Mouse (Mus musculus) frontal cortex, postnatal 10 days (tissue): ENCODE results near the gene Llcfc1.

Experiments
- DNase-seq, 2 experiments: peaks; one replicate each; pipeline ENCODE4 v3.0.0; 2022; ENCODE audit warnings: low spot score in 2 of 2, mixed read lengths in 1 of 2

Llcfc1 gene

GRCm38 (mm10) chr6:41684131-41684530, at the start of gene Llcfc1:
Gene Llcfc1 (plus strand): TSS chr6:41684431.
- DNase-seq = no peak

DNA sequence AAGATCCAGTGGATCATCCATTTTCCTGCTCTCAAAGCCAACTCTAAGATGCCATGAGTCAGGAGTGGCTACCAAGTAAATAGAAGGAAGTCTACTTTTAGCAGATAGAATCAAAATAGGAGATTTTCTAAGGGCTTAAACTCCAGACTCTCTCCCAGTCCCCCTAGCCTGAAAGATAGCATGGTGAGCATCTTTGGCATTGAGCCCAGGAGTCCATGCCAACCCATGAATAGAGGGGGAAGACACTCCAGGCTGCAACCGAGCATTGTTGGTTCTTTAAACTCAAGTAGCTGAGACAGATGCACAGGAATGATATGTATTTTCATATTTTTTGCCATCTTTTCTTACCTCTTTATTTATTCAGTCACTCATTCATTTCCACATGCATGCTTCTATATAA, 49.0 kb upstream of the Llcfc1 start:
- no peak for DNase-seq

DNA sequence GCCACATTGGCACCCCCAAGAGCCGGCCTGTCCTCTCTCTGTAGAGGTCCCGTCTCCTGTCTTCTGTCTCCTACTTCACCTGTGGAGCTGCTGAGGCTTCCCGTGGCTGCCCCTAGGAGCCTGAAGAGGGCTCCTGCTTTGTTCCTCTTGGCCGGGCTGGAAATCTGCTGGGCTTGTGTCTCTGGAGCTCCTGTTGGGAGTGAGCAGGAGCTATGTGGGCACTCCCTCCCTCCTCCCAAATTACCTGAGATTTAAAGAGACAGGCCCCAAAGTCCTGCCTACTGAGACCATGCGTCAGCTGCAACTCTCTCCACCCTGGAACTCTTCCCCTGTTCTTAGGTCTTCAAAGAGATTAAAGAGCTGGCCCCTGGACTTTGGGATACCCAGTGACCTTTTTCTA, 48.1 kb upstream of the Llcfc1 start, which contains the start of gene Trpv6:
Trpv6 (minus strand) TSS at position 228 of the 400 bp plus-strand sequence.
- DNase-seq = no peak

DNA sequence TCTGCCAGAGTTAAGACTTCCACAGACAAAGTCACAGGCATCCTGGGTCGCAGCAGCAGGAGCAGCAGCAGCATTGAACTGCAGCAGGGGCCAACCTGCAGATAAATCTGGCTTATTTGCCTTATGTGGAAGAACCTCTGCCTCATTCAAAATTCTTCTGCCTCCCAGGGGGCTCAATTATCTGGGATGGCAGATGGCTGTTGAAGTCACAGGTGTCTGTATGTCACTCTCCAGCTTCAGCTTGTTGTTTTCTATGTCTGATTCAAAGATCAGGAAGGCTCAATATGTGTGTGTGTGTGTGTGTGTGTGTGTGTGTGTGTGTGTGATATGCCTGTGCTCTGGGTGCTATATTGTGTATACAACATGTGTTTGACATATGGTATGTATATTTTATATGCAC, 46.8 kb upstream of the Llcfc1 start:
- no peak for DNase-seq

GRCm38 (mm10) chr6:41637927-41638506, 46.2 kb upstream of the Llcfc1 start:
- no peak for DNase-seq

- DNase-seq = no peak
Observed at GRCm38 (mm10) chr6:41640449-41640848, 43.8 kb upstream of the Llcfc1 start.

DNA sequence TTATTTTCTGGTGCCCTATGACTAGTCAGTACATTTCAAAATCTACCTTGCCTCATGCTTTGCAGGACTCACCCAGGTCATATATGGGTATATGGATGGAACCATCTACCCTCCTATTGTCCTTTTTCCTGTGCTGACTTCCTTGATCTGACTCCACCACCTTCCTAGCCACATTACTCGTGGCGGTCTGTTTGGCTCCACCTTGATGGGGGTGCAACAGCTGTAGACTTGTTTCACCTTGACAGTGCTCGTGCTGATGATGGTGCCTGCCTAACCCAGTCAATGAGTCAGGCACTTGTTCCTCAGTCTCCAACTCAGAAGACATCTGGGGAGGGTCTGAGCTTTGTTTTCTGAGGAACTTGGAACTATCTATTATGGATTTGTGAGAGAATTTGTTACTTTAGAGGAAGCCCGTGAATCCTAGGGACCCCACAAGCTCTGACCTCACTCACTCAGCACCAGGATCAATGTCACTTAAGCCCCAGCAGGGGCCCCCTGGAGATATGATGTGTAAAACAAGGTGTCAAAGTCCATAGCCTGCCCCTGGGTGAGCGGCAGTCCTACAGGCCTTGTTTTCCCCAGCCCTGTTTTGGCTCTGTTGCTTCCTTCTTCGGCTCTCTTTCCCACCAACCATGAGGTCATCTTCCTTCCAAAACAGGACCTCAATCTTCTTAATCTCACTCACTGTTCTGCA, 42.9 kb upstream of the Llcfc1 start:
- no peak for DNase-seq

- DNase-seq = no peak
Observed at GRCm38 (mm10) chr6:41642765-41643164, 41.5 kb upstream of the Llcfc1 start.

DNA sequence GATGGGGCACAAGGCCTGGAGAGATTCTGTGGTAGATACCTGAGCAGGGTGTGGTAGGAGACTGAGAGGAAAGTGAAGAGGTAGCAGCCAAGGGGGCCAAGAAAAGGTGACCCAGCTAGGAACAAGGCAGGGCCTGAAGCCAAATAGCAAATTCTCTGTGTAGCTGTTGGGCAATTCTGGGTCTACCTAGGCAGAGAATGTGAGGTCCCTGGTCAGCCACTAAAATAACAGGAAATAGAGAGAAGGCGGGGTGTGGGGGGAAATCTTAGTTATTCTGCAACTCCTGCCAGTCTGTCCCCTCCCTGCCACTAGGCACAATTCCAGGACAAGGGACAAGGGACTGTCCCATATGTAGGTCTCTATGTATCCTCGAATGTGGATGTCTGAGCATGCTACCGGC, 41.0 kb upstream of the Llcfc1 start:
- DNase-seq = no peak

DNA sequence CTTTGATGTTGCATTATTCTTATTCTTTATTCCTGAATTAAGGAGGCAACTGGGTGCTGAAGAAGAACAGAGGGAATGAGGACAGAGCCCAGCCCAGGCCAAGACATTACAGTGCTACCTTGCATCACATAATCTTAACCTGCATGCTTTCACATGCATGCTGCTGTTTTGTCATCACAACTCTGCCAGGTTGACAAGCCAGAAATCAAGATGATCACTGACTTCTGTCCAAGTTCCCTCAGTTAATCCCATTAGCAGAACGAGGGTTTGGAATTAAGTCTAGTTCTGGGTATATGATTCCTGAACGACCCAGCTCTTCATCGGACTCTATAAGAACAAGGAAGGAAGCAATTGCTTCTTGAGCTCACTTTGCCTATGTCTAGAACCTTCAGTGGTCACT, 38.0 kb upstream of the Llcfc1 start:
- DNase-seq = no peak

DNA sequence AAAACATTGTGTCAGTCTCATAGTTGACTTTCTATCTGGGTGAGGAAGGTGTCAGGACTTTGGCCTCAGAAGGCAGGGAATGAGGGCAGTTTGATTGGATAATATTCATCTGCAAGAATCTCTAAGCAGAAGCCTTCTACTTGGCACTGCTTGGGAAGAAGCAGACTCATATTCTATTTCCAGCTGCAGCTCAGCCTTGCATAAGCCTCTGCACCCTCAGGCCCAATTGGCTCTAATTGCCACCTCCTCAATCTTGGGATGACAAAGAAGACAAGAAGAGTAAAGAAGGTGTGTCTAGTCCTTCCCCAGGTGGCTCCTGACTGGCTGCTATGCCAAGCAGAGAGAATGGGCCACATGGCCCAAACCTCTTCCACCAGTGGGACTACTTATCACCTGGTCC, 37.6 kb upstream of the Llcfc1 start:
- no peak for DNase-seq

DNA sequence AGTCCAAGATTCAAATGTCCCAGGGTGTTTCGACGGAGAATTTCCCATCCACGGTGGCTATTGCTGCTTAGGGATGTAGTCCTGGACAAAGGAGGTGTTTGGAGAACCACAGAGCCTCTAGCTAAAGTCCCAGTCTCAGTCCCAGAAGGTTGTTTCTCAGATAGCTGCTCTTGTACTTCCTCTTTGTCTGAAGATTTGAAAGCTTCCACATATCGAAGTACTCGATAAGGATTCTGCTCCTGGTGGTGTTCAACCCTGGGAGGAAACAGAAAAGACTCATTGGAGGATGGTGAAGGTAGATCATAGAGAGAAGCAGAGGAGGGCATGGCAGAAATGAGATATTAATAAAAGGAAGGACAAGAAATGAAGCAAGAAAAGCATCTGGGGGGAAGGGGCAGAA, 31.1 kb upstream of the Llcfc1 start:
- no peak for DNase-seq

- no peak for DNase-seq
Observed at GRCm38 (mm10) chr6:41654648-41655047, 29.6 kb upstream of the Llcfc1 start.

DNA sequence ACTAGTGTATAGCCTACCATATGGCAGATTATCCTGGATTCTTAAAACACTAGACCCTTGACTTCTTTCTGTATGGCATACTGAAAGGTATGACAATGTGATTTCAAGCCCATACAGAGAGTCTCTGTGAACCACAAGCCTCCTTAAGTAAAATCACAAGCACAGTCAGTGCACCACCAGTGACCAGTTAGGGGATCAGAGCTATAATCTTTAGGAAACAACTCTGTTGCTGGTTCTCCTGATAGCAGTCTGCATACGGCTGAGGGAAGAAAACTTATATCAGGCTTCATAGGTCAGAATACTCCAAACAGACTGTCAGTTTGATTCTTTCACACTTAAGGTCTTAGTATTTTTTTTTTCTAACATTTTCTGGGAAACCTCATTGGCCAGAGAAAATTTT, 25.7 kb upstream of the Llcfc1 start:
- no peak for DNase-seq

GRCm38 (mm10) chr6:41662320-41662719, 21.9 kb upstream of the Llcfc1 start:
- no peak for DNase-seq

GRCm38 (mm10) chr6:41676530-41676929, 7.7 kb upstream of the Llcfc1 start:
- DNase-seq = no peak

DNA sequence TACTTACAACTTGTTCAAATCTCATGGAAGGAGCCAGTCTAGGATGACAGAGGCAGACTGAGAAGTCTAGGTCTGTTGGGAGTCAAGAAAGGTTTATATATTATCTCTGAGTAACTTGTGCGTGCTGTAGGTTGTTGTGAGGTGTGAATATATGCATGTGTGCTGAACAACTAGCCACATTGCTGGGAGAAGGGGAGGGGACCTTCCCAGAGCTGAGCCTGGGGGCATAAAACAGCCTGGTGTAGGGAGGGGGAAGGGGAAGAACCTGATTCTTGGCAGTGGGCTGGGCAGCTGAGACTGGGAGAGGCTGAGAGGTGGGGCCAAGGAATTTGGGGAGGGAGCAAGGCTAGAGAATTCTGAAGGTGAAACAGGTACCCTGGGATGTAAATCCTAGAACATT, 3.6 kb upstream of the Llcfc1 start, which contains the start of gene Trpv5:
Trpv5 (minus strand) TSS at position 101 of the 400 bp plus-strand sequence.
- DNase-seq = no peak

GRCm38 (mm10) chr6:41681656-41682055, 2.6 kb upstream of the Llcfc1 start:
- no peak for DNase-seq

DNA sequence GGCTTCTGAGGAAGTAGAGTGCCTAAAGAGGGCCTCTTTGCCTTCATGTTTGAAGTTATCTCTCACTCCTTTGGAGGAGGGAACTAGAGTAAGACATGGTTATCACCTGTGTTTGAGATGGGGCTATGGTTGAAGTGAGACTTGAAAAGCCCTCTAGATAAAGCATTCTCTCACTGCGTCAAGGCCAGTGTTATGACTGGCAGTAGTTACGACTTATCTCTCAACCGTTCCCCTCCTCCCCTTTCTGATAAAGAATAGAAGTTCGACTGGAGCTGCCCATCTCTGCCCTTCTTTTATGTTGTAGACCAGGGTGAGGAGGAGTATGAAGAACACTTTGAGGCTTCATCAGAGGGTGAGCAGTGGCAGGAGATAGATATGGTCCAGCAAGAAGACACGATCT, 680 bp downstream of the Llcfc1 start:
- DNase-seq = no peak

DNA sequence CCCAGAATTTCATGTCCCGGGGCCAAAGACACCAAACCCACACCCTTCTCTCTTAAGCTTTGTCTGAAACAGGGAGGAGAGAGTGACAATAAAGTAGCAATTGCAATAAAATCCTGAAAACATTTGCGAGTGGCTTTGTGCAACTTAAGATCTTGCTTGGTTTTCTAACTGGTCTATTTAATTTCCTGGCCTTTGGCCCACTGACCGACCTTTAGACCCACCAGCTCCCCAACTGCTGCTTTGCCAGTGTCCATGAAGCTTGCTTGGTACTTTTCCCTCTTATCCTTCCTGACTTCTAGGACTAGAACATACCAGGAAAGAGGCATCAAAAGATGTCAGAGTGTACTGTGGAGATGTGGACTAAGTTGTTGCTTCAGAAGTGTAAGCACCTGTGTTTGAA, 1.4 kb downstream of the Llcfc1 start:
- no peak for DNase-seq

DNA sequence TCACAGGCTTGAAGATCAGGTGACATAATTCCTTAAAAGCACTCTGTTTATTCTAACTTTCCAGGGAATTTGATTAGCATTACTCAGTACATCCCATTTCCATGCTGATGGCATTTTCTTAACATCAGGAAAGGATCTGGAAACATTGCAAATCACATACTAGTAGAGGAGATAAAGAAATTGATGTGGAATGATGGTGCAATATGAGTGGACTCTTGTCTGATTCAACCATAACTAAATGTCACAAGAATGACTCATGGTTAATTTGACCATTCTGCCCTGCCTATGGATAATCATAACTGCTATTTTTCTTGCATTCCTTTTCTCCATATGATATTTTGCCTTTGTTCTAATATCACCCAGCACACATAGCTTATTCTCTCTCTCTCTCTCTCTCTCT, 8.0 kb downstream of the Llcfc1 start:
- no peak for DNase-seq

- DNase-seq = no peak
Observed at GRCm38 (mm10) chr6:41694407-41694806, 10.2 kb downstream of the Llcfc1 start.

DNA sequence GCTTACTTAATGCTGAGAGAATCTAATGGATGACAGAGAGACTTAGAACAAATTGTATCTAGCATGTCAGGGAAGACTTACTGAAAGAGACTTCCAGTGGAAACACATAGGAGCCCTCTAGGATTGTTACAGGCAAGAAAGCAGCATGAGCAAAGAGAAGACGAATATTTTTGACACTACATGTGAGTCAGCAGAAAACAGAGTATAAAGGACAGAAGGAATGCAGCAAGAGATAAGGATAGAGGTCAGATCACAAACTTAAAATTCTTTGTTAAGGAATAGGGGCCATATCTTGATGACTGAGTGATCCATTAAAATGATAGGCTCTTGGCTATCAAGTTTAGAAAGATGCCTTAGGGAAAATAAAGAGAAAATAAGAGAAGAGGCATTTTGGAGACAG, 17.0 kb downstream of the Llcfc1 start:
- DNase-seq = no peak

GRCm38 (mm10) chr6:41702928-41703327, 18.7 kb downstream of the Llcfc1 start:
- no peak for DNase-seq
